Mouse (Mus musculus) neural tube, embryonic 13.5 days (tissue): Measurements from ENCODE around the gene Gm20379. TPM values are rescaled to one million over a fixed set of nuclear protein-coding genes. Genes with fewer than 3 reads are reported as not detected.

Experiments used
- ATAC-seq: fragments of 200-750 bp; cut with Nextera tagmentation; 2 replicates; pipeline ENCODE4 v1.8.0; 2017; ENCODE audit warnings: low read depth, mild to moderate bottlenecking, moderate TSS enrichment, moderate library complexity
- H3K27ac ChIP-seq: fragments of 300-500 bp; sonication (generic); replicated peaks from 2 replicates; pipeline ENCODE4 v1.5.1; 2015; ENCODE audit warnings: moderate library complexity, mild to moderate bottlenecking, inconsistent platforms
- H3K27me3 ChIP-seq: fragments of 300-500 bp; sonication (generic); 2 replicates; pipeline ENCODE4 v1.6.1; 2015; ENCODE audit warnings: mild to moderate bottlenecking, inconsistent platforms
- H3K36me3 ChIP-seq: fragments of 300-500 bp; sonication (generic); 2 replicates; pipeline ENCODE4 v1.6.1; 2015; ENCODE audit warnings: mild to moderate bottlenecking, inconsistent platforms
- H3K4me1 ChIP-seq: fragments of 300-500 bp; sonication (generic); replicated peaks from 2 replicates; pipeline ENCODE4 v1.6.1; 2015; ENCODE audit warnings: inconsistent platforms
- H3K4me2 ChIP-seq: fragments of 300-500 bp; sonication (generic); 2 replicates; pipeline ENCODE4 v1.6.1; 2015; ENCODE audit warnings: inconsistent platforms, mild to moderate bottlenecking, moderate library complexity
- H3K4me3 ChIP-seq: fragments of 300-500 bp; sonication (generic); 2 replicates; pipeline ENCODE4 v1.5.1; 2015; ENCODE audit warnings: mild to moderate bottlenecking, inconsistent platforms
- H3K9ac ChIP-seq: fragments of 300-500 bp; sonication (generic); 2 replicates; pipeline ENCODE4 v1.6.1; 2015; ENCODE audit warnings: moderate library complexity, mild to moderate bottlenecking, inconsistent platforms
- H3K9me3 ChIP-seq: fragments of 300-500 bp; sonication (generic); 2 replicates; pipeline ENCODE4 v1.6.1; 2016; ENCODE audit warnings: inconsistent platforms
- WGBS: fragments of 180-500 bp; shearing (Covaris S2); methylation state at CpG from one replicate; pipeline ENCODE4 v1.1.7; 2015; 5-methylcytosine and 5-hydroxymethylcytosine counted together
- polyA plus RNA-seq: library from polyadenylated mRNA; unstranded; fragments of >200 nt; fragmentation: Nextera tagmentation; extraction: Ambion mirVana; gene quantifications from 2 replicates; pipeline ENCODE4 v1.2.1, GENCODE M21; 2015

Gene Gm20379
- 0.70 and 1.2 TPM in 2 replicates for polyA plus RNA-seq

DNA sequence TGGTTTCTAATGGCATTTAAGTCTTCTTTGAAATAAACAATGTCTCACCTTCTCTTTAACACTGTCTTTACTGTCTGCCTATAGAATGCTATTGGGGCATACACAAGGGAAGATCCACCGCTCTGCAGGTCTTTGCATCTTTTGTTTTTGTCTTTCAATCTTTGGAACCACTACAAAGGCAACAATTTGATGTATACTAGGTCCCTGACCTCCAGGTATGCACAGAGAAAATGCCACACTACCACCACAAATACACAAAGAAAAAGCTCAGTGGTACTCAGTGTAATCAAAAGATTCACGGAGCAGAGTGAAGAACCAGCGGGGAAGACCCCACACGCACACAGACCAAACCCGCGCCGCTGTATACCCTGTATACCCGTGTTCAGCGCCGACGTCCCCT, at the start of gene Gm20379:
TSS of gene Gm20379 (plus strand) at position 301 of the 400 bp plus-strand sequence.
- Histone ChIP-seq H3K4me1 (0 out of 2 replicates have a peak, but pooled peaks cover 6% of the 10 kb centered on the region), H3K4me3 (no peak within 1 kb of the TSS), H3K9ac (no peak within 1 kb of the TSS), H3K4me2 (no peak within 1 kb of the TSS), H3K36me3 (peaks cover 35% of the 10 kb centered on the region), H3K27ac (no peak within 1 kb of the TSS), H3K27me3 (no peaks in the 10 kb centered on the region), H3K9me3 (no peaks in the 10 kb centered on the region)
- ATAC-seq: no peak
- 97% methylated on average over 11 of the region's 11 CpGs for WGBS

DNA sequence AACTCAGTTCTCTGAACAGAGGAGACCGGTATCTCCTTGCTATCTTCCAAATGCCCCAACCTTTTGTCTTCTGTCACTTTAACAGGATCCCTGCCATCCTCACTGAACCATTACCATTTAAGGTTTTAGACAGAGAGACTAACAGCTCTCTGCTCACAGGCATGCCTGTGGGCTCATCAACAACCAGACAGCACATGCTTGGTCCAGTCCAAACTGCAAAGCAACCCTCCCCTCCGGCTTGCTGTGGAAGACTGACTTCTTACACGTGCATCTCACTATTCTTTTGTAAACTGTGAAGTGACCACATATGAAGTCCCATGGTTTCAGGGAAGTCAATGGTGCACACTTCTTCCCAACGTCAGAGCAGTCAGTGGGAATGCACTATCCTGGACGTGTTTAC, 44.5 kb upstream of the Gm20379 start:
- Histone ChIP-seq H3K4me1 (no peaks in the 10 kb centered on the region), H3K4me2 (no peak overlapping the region), H3K27ac (no peak overlapping the region), H3K9me3 (no peaks in the 10 kb centered on the region), H3K9ac (no peak overlapping the region), H3K36me3 (peaks cover 19% of the 10 kb centered on the region; the same call in 1 of the 2 replicates), H3K27me3 (no peaks in the 10 kb centered on the region), H3K4me3 (no peak overlapping the region)
- 87% methylated on average over 5 of the region's 5 CpGs for WGBS
- ATAC-seq: no peak

DNA sequence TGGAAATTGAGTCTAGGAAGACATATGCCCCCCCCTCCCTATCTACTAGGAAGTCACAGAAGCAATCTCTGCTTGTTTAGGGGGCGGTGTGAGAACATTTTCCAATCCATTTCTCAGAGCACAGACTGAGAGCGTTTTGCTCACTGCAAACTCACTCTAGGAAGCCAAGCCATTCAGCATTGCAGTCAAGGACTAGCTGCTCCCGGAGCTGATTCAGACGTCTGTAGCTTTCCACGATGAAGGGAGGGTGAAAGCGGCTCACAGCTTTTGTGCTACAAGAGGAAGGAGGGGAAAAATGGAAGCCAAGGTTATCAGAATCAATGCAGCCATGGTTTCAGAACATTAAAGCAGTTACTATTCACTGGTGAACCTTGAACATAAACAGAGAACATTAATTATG, 42.2 kb upstream of the Gm20379 start:
- Histone ChIP-seq H3K9ac (no peak overlapping the region), H3K9me3 (no peaks in the 10 kb centered on the region), H3K4me2 (no peak overlapping the region), H3K27ac (no peak overlapping the region), H3K4me3 (no peak overlapping the region), H3K4me1 (no peaks in the 10 kb centered on the region), H3K36me3 (peaks cover 22% of the 10 kb centered on the region; the same call in 1 of the 2 replicates), H3K27me3 (no peaks in the 10 kb centered on the region)
- 87% methylated on average over 6 of the region's 6 CpGs for WGBS
- no peak for ATAC-seq

DNA sequence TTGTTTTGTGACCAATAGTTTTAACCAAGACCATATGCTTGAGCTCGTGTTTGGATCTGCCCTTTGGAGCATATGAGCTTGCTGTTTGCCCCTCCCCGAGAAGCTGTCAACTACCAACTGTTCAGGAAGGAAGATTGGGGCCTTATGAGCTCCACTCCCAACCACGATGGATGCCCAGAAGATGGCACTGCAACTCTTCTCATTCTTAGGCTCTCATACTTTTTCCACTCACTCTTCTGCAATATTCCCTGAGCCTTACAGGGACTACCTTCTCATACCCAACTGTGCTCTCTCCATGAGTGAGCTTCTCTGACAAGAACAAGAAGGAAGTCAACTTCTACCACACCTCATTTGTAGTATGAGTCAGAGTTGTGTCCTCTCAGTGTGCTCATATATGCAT, 38.7 kb upstream of the Gm20379 start:
- Histone ChIP-seq H3K9me3 (no peaks in the 10 kb centered on the region), H3K4me1 (no peaks in the 10 kb centered on the region), H3K4me3 (no peak overlapping the region), H3K27ac (no peak overlapping the region), H3K36me3 (peaks cover 15% of the 10 kb centered on the region; the same call in 1 of the 2 replicates), H3K27me3 (no peaks in the 10 kb centered on the region), H3K9ac (no peak overlapping the region), H3K4me2 (no peak overlapping the region)
- ATAC-seq: no peak
- 86% methylated on average over 3 of the region's 3 CpGs for WGBS

DNA sequence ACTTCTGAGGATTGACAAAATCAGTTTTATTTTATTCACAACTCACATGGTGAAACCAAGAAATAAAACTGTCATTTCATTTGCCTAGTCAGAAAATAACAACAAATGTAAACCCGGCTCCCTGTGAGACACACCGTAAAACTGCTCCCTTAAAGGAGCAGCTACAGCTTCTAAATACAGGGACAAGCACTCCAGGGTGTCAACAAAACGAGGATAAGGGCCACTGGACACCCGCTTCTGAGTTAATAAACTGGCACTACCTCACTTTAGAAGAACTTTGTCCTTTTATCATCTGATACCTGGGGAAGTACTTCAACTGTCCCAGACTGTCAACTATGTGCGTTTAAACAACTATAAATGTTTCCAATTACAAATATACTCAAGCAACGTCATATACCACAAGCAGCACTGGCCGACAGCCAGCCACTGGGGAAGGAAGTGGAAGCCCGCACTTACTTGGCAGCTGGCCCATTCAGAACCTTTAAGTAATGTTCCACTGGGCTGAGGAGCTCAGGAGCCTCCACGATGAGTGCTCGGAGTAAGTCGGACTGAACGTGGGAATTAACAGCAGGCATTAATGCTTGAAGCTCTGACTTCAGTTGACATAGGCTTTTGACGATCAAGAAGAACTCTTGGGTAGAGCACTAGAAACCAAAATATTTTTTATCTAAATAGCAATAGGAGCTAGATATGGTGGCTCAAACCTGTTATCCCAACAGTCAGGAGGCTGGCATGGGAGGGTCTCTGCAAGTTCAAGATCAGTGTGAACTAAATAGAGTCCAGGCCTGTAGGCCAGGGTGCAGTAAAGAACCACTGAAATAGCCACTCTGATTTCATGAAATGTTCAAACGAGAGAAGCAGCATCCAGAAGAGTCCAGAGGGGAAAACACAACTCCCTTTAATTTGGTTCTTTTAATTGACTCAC, 31.2 kb upstream of the Gm20379 start:
- no peaks in the 10 kb centered on the region for H3K9me3 ChIP-seq
- no peaks in the 10 kb centered on the region for H3K27me3 ChIP-seq
- no peaks in the 10 kb centered on the region for H3K36me3 ChIP-seq
- 73% methylated on average over 14 of the region's 14 CpGs for WGBS
- no peak overlapping the region for H3K9ac ChIP-seq
- no peak for ATAC-seq
- no peaks in the 10 kb centered on the region; the same call in 1 of the 2 replicates for H3K4me1 ChIP-seq
- H3K4me2 ChIP-seq: no peak overlapping the region
- H3K4me3 ChIP-seq: no peak overlapping the region
- H3K27ac ChIP-seq: no peak overlapping the region

DNA sequence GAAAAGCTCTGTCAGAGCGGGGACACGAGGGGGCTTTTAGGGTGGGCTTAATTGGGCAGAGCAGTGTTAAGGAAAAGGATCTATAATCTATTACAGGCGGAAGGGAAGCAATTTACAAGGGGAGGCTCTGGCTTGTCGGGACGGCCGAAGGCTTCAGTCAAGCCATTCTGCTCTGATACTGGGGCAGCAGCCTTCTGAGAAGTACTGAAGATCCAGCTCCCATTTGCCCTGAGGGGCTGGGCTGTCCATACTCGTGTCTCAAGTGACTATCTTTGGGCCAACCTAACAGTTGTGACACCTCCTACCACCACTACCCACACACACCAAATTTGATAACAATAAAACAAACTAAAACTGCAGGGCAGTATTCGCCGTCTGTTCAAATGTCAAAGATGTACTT, 30.5 kb upstream of the Gm20379 start:
- Histone ChIP-seq H3K27ac (no peak overlapping the region), H3K9ac (no peak overlapping the region), H3K36me3 (no peaks in the 10 kb centered on the region), H3K9me3 (no peaks in the 10 kb centered on the region), H3K4me2 (no peak overlapping the region), H3K4me3 (no peak overlapping the region), H3K4me1 (no peaks in the 10 kb centered on the region; the same call in 1 of the 2 replicates), H3K27me3 (no peaks in the 10 kb centered on the region)
- ATAC-seq: no peak
- WGBS: 89% methylated on average over 9 of the region's 9 CpGs

DNA sequence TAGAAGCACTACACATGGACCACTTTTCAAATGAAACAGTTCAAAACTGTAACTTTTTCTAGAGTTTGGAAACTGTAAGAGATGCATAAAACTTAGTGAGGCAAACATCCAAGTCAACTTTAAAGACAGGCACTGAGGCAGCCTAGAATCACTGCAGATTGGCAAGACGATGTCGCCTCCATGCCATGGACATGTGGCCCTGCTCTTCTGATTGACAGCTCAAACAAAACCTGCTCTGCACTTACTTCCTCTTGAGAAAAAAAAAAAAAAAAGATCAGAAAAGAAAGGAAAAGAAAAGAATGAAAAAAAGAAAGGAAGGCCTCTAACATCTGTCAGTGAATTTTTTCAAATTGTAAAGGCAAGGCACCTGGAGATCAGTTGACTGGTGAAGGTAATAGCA, 28.8 kb upstream of the Gm20379 start:
- Histone ChIP-seq H3K27ac (no peak overlapping the region), H3K27me3 (no peaks in the 10 kb centered on the region), H3K4me3 (no peak overlapping the region), H3K9ac (no peak overlapping the region), H3K4me2 (no peak overlapping the region), H3K36me3 (0 out of 2 replicates have a peak, but pooled peaks cover 5% of the 10 kb centered on the region), H3K9me3 (no peaks in the 10 kb centered on the region), H3K4me1 (no peaks in the 10 kb centered on the region; the same call in 1 of the 2 replicates)
- no peak for ATAC-seq
- WGBS: 92% methylated on average over 2 of the region's 2 CpGs

DNA sequence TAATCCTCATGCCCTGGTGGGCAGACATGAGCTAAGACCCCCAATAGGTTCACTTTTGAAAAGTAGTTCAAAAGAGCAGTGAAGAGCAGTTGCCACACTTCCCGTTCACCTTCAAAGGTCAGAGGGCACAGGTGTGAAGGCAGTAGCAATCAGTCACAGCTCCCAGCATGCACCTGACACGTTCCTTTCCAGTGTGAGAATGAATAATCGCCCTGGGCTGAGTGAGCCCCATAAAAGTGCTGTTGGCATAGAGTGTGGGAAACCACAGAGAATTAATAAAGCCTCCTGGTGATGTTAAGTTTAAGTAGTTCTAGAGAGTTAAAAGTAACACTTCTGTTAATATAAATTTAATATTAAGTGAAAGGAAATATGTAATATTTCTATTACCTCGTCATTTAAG, 14.2 kb upstream of the Gm20379 start:
- 51% methylated on average over 4 of the region's 4 CpGs for WGBS
- ATAC-seq: no peak

DNA sequence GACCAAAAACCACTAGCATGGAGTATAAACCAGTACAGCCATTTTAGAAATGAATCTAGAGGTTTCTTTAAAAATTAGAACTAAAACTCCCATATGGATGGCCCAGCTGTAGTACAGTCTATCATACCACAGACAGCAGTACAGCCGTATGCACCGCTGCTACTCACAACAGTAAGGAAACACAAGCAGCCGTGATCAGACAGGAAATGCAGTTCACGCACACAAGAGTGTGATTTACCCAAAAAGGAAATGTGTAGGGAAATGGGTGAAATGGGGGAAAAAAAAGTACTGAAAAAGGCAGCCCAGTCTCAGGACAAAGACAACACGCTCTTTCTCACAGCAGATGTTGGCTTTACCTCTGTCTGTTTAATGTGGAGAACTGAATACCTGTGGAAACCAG, 11.9 kb upstream of the Gm20379 start:
- Histone ChIP-seq H3K4me2 (no peak overlapping the region), H3K27me3 (no peaks in the 10 kb centered on the region), H3K27ac (no peak overlapping the region), H3K9me3 (no peaks in the 10 kb centered on the region), H3K4me1 (no peaks in the 10 kb centered on the region), H3K9ac (no peak overlapping the region), H3K4me3 (no peak overlapping the region), H3K36me3 (peaks cover 35% of the 10 kb centered on the region)
- WGBS: 83% methylated on average over 5 of the region's 5 CpGs
- ATAC-seq: no peak

More for the DNA sequence above, 14.2 kb upstream of the Gm20379 start:
- H3K36me3 ChIP-seq: peaks cover 17% of the 10 kb centered on the region
- no peak overlapping the region for H3K4me2 ChIP-seq
- H3K27ac ChIP-seq: no peak overlapping the region
- no peaks in the 10 kb centered on the region for H3K4me1 ChIP-seq
- H3K9ac ChIP-seq: no peak overlapping the region
- no peaks in the 10 kb centered on the region for H3K27me3 ChIP-seq
- H3K4me3 ChIP-seq: no peak overlapping the region
- no peaks in the 10 kb centered on the region for H3K9me3 ChIP-seq

DNA sequence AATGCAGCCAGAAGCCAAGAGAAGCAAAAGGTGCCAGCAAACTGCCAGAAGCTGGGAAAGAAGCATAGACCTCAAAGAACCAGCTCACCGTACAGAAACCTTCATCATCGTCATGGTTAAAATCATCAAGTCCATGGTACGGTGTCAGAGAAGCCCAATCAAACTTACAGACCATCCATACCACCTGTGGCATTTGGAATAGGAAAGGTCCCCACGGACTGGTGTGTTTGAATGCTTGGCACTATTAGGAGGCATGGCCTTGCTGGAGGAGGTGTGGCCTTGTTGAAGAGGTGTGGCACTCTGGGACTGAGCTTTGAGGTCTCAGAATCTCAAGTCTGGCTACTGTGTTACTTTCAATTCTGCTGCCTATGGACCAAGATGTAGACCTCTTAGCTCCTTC, 9.3 kb upstream of the Gm20379 start:
- Histone ChIP-seq H3K9ac (no peak overlapping the region), H3K36me3 (peaks cover 39% of the 10 kb centered on the region), H3K4me3 (no peak overlapping the region), H3K4me2 (no peak overlapping the region), H3K27ac (no peak overlapping the region), H3K4me1 (no peaks in the 10 kb centered on the region), H3K9me3 (no peaks in the 10 kb centered on the region), H3K27me3 (no peaks in the 10 kb centered on the region)
- no peak for ATAC-seq
- WGBS: 98% methylated on average over 4 of the region's 4 CpGs

DNA sequence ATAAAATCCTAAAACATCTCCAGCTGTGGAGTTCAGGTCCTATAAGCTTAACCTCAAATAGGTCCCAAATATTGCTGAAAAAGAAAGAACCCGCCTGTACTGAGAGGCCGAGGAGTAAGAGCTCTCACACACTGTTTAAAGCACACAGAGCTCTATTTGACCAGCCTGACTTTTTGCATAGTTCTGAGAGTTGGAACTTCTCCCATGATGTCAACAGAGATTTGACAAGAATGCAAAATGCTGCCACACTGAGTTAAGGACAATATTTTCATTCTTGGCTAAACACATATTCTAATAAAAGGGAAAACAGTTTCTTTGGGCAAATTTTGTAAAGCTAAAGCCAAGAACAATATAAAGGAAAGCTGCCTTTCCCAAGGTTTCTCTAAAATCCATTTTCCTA, 8.8 kb upstream of the Gm20379 start:
- no peak for ATAC-seq
- Histone ChIP-seq H3K9me3 (no peaks in the 10 kb centered on the region), H3K4me2 (no peak overlapping the region), H3K27ac (no peak overlapping the region), H3K9ac (no peak overlapping the region), H3K4me1 (no peaks in the 10 kb centered on the region), H3K27me3 (no peaks in the 10 kb centered on the region), H3K4me3 (no peak overlapping the region), H3K36me3 (peaks cover 39% of the 10 kb centered on the region)
- WGBS: 88% methylated on average over 2 of the region's 2 CpGs

DNA sequence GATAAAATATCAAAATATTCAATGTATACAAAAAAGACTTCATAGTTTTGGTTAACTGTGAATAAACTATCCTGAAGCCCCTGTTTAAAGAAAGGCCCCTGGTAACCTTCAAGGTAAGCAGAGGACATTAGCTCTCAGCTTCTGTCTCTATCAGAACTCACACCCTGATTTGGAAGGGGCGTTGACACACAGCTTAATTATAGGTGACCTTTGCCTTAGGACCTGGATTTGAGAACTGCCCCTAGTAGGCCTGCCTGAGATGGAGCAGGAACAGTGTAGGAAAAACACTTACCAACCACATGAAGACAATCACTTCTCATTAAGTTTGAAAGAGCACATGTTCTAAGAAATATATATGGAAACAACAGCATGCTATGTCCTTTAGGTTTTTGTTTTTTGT, 6.3 kb upstream of the Gm20379 start:
- H3K4me3 ChIP-seq: no peak overlapping the region
- no peak overlapping the region for H3K9ac ChIP-seq
- H3K36me3 ChIP-seq: peaks cover 41% of the 10 kb centered on the region
- no peaks in the 10 kb centered on the region for H3K9me3 ChIP-seq
- 94% methylated on average over 1 of the region's 1 CpGs for WGBS
- ATAC-seq: no peak
- no peaks in the 10 kb centered on the region for H3K27me3 ChIP-seq
- 0 out of 2 replicates have a peak, but pooled peaks cover 6% of the 10 kb centered on the region for H3K4me1 ChIP-seq
- no peak overlapping the region for H3K27ac ChIP-seq
- no peak overlapping the region for H3K4me2 ChIP-seq
